Mouse (Mus musculus): Measurements from ENCODE around the gene Pip4k2b. TPM values are rescaled to one million over a fixed set of nuclear protein-coding genes. Genes with fewer than 3 reads are reported as not detected.
"Not testable (repeated sequence)": the region's sequence is repeated elsewhere in the genome, so short reads cannot be mapped to it uniquely, and the experiment has no call there.

The Pip4k2b gene
- polyA plus RNA-seq, 1 experiment from 2014 or later = 0.86 TPM

DNA sequence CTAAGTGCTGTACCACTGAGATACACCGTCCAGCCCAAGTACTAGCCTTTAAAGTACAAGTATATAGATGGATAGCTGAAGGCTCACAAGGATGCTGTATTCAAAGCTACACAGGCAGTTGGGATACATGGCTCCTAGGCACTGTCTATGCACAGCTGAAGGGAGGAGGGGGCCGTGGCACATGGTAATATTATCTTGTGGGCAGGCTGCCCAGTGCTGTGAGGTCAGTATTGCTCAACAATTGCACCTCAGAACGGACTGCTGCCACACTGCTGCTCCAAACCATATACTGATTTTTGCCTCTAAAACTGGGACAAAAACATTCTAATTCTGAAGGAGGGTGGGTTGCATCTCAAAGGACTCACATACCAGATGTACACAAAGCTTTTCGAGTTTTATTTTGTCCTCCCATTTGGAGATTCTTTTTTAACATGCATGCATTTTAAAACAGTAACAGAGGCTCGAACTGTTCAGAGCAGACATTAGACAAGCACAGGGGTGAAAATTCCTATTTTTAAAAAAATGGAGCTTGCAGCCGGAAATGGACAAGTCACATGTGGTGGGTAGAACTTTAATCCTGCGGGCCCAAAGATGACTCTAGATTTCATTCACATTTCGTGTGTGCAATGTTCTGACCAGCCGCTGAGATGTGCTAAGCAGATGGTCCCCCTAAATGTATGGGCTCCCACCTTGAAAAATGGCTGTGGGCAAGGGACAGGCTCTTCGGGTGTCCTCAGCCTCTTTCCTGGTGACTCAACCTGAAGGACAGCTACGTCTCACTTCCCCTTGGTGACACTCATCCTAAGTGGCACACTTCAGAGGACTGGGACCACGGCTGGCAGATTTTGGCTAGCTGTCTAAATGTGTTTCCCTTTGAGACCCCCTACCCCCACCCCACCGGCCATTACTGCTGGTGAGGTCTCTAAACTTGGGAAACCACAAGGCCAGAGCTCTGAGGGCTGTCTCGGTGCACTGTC lies 29.4 kb downstream of the Pip4k2b start:
- DNase-seq (ENCODE audit: low spot score) = peak; percentile 58
- TF ChIP-seq EP300 (IDR thresholded peaks at IDR 0.05) = no peak
- no peak for TF ChIP-seq CTCF (IDR thresholded peaks at IDR 0.05)

DNA sequence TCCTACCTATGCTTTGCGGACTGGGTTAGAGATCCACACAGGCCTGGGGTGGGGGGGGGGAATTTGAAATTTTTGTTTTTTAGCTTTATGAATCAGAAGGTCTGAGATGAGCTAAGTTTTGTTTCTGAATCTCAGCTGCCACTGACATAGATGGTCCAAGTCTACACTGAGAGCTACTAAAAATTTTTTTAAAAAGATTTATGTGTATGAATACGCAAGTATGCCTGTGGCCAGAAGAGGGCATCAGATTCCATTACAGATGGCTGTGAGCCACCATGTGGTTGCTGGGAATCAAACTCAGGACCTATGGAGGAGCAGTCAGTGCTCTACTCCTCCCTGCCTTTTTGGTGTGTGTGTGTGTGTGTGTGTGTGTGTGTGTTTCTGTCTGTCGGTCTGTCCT lies 30.1 kb downstream of the Pip4k2b start:
- no peak for ATAC-seq
- Histone ChIP-seq H3K27me3 (replicated peaks; ENCODE audit: insufficient read depth, low read length) (no peaks in the 10 kb centered on the region), H3K27ac (ENCODE audit: low read length) (no peak overlapping the region), H3K4me1 (ENCODE audit: insufficient read depth, low read depth, low read length) (no peaks in the 10 kb centered on the region), H3K36me3 (ENCODE audit: insufficient read depth, low read length) (peaks cover 16% of the 10 kb centered on the region), H3K9ac (replicated peaks; ENCODE audit: low read depth) (no peak overlapping the region), H3K4me3 (ENCODE audit: low read depth, low read length) (no peak overlapping the region), H3K4me2 (replicated peaks; ENCODE audit: low read depth, low read length) (no peak overlapping the region), H3K9me3 (ENCODE audit: low read length) (no peaks in the 10 kb centered on the region)
- no peak for DNase-seq (ENCODE audit: low spot score)
- WGBS = 93% methylated on average over 3 of the region's 3 CpGs
- TF ChIP-seq CTCF (IDR thresholded peaks at IDR 0.05) (peak; percentile 40), EP300 (IDR thresholded peaks at IDR 0.05) (no peak)

More for the DNA sequence above, 29.4 kb downstream of the Pip4k2b start:
- peaks cover 23% of the 10 kb centered on the region for H3K36me3 ChIP-seq (ENCODE audit: insufficient read depth, low read length)
- H3K27ac ChIP-seq (ENCODE audit: low read length) = no peak overlapping the region
- H3K4me3 ChIP-seq (ENCODE audit: low read depth, low read length) = no peak overlapping the region
- 66% methylated on average over 14 of the region's 14 CpGs for WGBS
- H3K4me2 ChIP-seq (replicated peaks; ENCODE audit: low read depth, low read length) = no peak overlapping the region
- no peaks in the 10 kb centered on the region for H3K27me3 ChIP-seq (replicated peaks; ENCODE audit: insufficient read depth, low read length)
- H3K4me1 ChIP-seq (ENCODE audit: insufficient read depth, low read depth, low read length) = no peaks in the 10 kb centered on the region
- no peak overlapping the region for H3K9ac ChIP-seq (replicated peaks; ENCODE audit: low read depth)
- H3K9me3 ChIP-seq (ENCODE audit: low read length) = no peaks in the 10 kb centered on the region
- peak; percentile 58 for ATAC-seq

GRCm38 (mm10) chr11:97713896-97714295 lies 30.6 kb downstream of the Pip4k2b start:
- H3K9ac ChIP-seq (replicated peaks; ENCODE audit: low read depth) = no peak overlapping the region
- H3K27me3 ChIP-seq (replicated peaks; ENCODE audit: insufficient read depth, low read length) = no peaks in the 10 kb centered on the region
- H3K9me3 ChIP-seq (ENCODE audit: low read length) = no peaks in the 10 kb centered on the region
- H3K36me3 ChIP-seq (ENCODE audit: insufficient read depth, low read length) = peaks cover 12% of the 10 kb centered on the region; the same call in 1 of the 2 replicates
- H3K4me3 ChIP-seq (ENCODE audit: low read depth, low read length) = no peak overlapping the region
- ATAC-seq = no peak
- no peak overlapping the region for H3K27ac ChIP-seq (ENCODE audit: low read length)
- WGBS = 78% methylated on average over 8 of the region's 8 CpGs
- no peak overlapping the region for H3K4me2 ChIP-seq (replicated peaks; ENCODE audit: low read depth, low read length)
- TF ChIP-seq EP300 (IDR thresholded peaks at IDR 0.05) (no peak), CTCF (IDR thresholded peaks at IDR 0.05) (no peak)
- no peak for DNase-seq (ENCODE audit: low spot score)
- H3K4me1 ChIP-seq (ENCODE audit: insufficient read depth, low read depth, low read length) = no peaks in the 10 kb centered on the region

DNA sequence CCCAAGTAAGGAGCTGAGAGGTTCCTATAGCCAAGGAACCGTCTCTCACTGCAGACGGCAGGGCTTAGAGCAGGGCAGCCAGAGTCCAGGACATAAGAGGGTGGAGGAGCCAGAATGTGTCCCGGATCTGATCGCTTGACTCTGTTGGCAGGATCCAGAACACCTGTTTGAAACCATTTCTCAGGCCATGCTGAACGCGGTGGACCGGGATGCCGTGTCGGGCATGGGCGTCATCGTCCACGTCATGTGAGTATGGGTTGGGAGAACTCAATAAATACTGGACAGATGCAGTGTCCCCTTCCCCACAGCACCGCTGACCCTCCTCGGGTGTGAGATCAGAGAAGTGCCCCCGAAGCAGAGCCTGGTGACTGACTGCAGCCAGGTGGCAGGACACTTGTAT lies 32.2 kb downstream of the Pip4k2b start:
- Histone ChIP-seq H3K4me1 (ENCODE audit: insufficient read depth, low read depth, low read length) (no peaks in the 10 kb centered on the region), H3K4me2 (replicated peaks; ENCODE audit: low read depth, low read length) (no peak overlapping the region), H3K27ac (ENCODE audit: low read length) (no peak overlapping the region), H3K9me3 (ENCODE audit: low read length) (no peaks in the 10 kb centered on the region), H3K36me3 (ENCODE audit: insufficient read depth, low read length) (peaks cover 12% of the 10 kb centered on the region; the same call in 1 of the 2 replicates), H3K9ac (replicated peaks; ENCODE audit: low read depth) (no peak overlapping the region), H3K27me3 (replicated peaks; ENCODE audit: insufficient read depth, low read length) (no peaks in the 10 kb centered on the region), H3K4me3 (ENCODE audit: low read depth, low read length) (no peak overlapping the region)
- no peak for TF ChIP-seq CTCF (IDR thresholded peaks at IDR 0.05)
- TF ChIP-seq EP300 (IDR thresholded peaks at IDR 0.05) = no peak
- ATAC-seq (no peak), DNase-seq (ENCODE audit: low spot score) (no peak)
- WGBS = 85% methylated on average over 15 of the region's 15 CpGs

DNA sequence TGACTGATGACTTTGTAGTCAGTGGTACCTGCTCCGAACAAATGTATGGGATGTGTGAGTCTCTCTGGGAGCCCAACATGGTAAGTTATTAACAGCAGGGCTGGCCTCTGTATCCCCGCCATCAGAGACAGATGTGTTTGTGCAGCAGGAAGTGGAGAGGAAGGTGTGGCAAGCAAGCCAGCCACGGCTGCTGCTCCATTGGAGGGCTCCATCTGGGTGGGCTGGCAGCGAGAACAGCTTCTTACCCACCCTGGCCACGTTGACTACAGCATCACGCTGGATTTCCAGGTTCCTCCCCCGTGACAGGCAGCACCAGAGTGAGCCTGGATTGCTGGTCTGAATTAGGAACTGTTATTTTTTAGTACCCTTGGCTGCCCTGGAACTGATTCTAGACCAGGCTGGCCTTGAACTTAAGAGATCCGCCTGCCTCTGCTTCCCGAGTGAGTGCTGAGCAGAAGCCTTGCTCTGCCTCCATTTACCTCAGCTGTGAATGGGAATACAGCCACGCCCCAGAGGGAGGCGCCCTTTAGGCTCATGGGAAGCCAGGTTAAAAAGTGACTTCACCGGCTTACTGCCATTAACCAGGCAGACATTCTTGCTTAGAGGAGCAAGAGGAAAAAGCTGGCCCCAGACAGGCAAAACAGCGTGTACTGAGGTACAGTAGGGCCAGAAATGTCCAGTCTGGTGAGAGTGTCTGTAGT lies 33.2 kb downstream of the Pip4k2b start:
- Histone ChIP-seq H3K27ac (ENCODE audit: low read length) (no peak overlapping the region), H3K27me3 (replicated peaks; ENCODE audit: insufficient read depth, low read length) (no peaks in the 10 kb centered on the region), H3K9ac (replicated peaks; ENCODE audit: low read depth) (no peak overlapping the region), H3K36me3 (ENCODE audit: insufficient read depth, low read length) (peaks cover 12% of the 10 kb centered on the region), H3K4me2 (replicated peaks; ENCODE audit: low read depth, low read length) (no peak overlapping the region), H3K9me3 (ENCODE audit: low read length) (no peaks in the 10 kb centered on the region), H3K4me3 (ENCODE audit: low read depth, low read length) (no peak overlapping the region), H3K4me1 (ENCODE audit: insufficient read depth, low read depth, low read length) (no peaks in the 10 kb centered on the region)
- DNase-seq (ENCODE audit: low spot score) (no peak), ATAC-seq (no peak)
- 69% methylated on average over 13 of the region's 13 CpGs for WGBS
- no peak for TF ChIP-seq CTCF (IDR thresholded peaks at IDR 0.05)
- no peak for TF ChIP-seq EP300 (IDR thresholded peaks at IDR 0.05)

DNA sequence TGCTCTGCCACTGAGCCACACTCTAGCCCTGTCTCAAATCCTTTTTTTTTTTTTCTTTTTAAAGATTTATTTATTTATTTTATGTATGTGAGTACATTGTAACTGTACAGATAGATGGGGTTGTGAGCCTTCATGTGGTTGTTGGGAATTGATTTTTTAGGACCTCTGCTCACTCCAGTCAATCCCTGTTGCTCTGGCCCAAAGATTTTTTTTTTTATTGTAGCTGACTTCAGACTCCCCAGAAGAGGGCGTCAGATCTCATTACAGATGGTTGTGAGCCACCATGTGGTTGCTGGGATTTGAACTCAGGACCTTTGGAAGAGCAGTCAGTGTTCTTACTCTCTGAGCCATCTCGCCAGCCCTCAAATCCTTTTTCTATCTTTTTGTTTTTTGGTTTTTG lies 34.4 kb downstream of the Pip4k2b start:
- DNase-seq (ENCODE audit: low spot score); H3K27me3 ChIP-seq (replicated peaks; ENCODE audit: insufficient read depth, low read length); H3K27ac ChIP-seq (ENCODE audit: low read length); H3K9me3 ChIP-seq (ENCODE audit: low read length); H3K4me3 ChIP-seq (ENCODE audit: low read depth, low read length); ATAC-seq; H3K9ac ChIP-seq (replicated peaks; ENCODE audit: low read depth); H3K4me2 ChIP-seq (replicated peaks; ENCODE audit: low read depth, low read length); H3K4me1 ChIP-seq (ENCODE audit: insufficient read depth, low read depth, low read length): not testable (repeated sequence)
- 0 out of 2 replicates have a peak, but pooled peaks have one; percentile 2 for TF ChIP-seq CTCF (IDR thresholded peaks at IDR 0.05)
- H3K36me3 ChIP-seq (ENCODE audit: insufficient read depth, low read length) = peaks cover 12% of the 10 kb centered on the region
- WGBS = 71% methylated on average over 2 of the region's 2 CpGs

Measured in lung, postnatal 0 days (tissue).